Mouse (Mus musculus) C2C12 (cell line): Measurements from ENCODE around the gene Itga2b.

Source experiments
- CTCF ChIP-seq: IDR thresholded peaks from one replicate; pipeline ENCODE4 v1.5.1; 2011; ENCODE audit not compliant: control insufficient read depth, insufficient read depth, insufficient read length
- USF1 ChIP-seq: IDR thresholded peaks from one replicate; pipeline ENCODE4 v1.6.1; 2011; ENCODE audit warnings: low read depth, mild to moderate bottlenecking, control low read depth, moderate library complexity

- TF ChIP-seq CTCF (no peak), USF1 (no peak)
These were observed 32.5 kb downstream of the Itga2b start for GRCm38 (mm10) chr11:102437120-102438061.
